In genomic region chr10:81411471-81412400, GRCm38 (mm10) we compare ENCODE assay signal across 8 mouse cellular contexts. TPM values are rescaled to one million over a fixed set of nuclear protein-coding genes. Genes with fewer than 3 reads are reported as not detected.
DNase-seq lines count a peak whose midpoint lies in the region; ATAC-seq lines count a peak whose summit lies in the region.

No protein-coding gene starts in this region.

- H3K27me3 ChIP-seq in forebrain, embryonic 11.5 days (ENCODE audit: control insufficient read depth, insufficient read depth, low read length): peaks cover 19% of the 10 kb centered on the region

- no peak overlapping the region for H3K4me3 ChIP-seq in forebrain, embryonic 11.5 days (ENCODE audit: low read depth, low read length)

- H3K9ac ChIP-seq in forebrain, embryonic 11.5 days (ENCODE audit: low read length): no peak overlapping the region; the same call in 1 of the 2 replicates

- intact Hi-C loops in heart, postnatal 14 days (cut with DNase I): loop anchor here (2.0 kb wide), 1 partner anchor 13 kb away; no protein-coding TSS in a partner anchor

- no peaks in the 10 kb centered on the region for H3K36me3 ChIP-seq in forebrain, embryonic 11.5 days (ENCODE audit: control insufficient read depth, insufficient read depth, low read length)

- no peaks in the 10 kb centered on the region for H3K9me3 ChIP-seq in forebrain, embryonic 11.5 days (ENCODE audit: control insufficient read depth, low read length)

- H3K4me2 ChIP-seq in forebrain, embryonic 11.5 days (ENCODE audit: low read depth, low read length, severe bottlenecking): no peak overlapping the region

- WGBS in forebrain, embryonic 11.5 days: 81% methylated on average over 18 of the region's 18 CpGs

- H3K27ac ChIP-seq in forebrain, embryonic 11.5 days (ENCODE audit: low read depth, low read length): peak overlapping the region; percentile 6; the same call in 1 of the 2 replicates

- peaks cover 35% of the 10 kb centered on the region for H3K4me1 ChIP-seq in forebrain, embryonic 11.5 days (replicated peaks; ENCODE audit: control insufficient read depth, insufficient read depth, low read length)

- ATAC-seq in forebrain, embryonic 11.5 days (replicated peaks; ENCODE audit: low FRiP score): no peak

- DNase-seq in urinary bladder, adult 2 months (ENCODE audit: low spot score): peak; percentile 64
- no peak for DNase-seq in urinary bladder, postnatal 10 days (ENCODE audit: low spot score)
- no peak for DNase-seq in forebrain, embryonic 11.5 days (ENCODE audit: low spot score)
- peak; percentile 94 for DNase-seq in heart, postnatal 14 days
- peak; percentile 77 to 86 for DNase-seq in kidney, postnatal 4 days
- peak; percentile 80 for DNase-seq in lung, postnatal 14 days
- DNase-seq in skeletal muscle tissue, adult 2 months (ENCODE audit: low read depth, low spot score): peak; percentile 98
- no peak for DNase-seq in natural killer cell, adult 2 months (ENCODE audit: low spot score in 2 of 2)

RNA-seq across cellular contexts. Expression of gene Smim24, which starts 18.9 kb away (rescaled TPM):
- 5.0 and 6.9 TPM in 2 replicates for polyA plus RNA-seq in urinary bladder, adult 2 months (2012; rRNA removed)
- polyA plus RNA-seq in forebrain, embryonic 11.5 days (2014; fragmentation: Nextera tagmentation; extraction: Ambion mirVana): 2.8 and 3.3 TPM in 2 replicates
- total RNA-seq in heart, postnatal 14 days (2021): 1 to 10 TPM; 1.9 to 2.0 TPM

RNA-seq across cellular contexts. Expression of gene Gm48552, which starts 22.9 kb away (rescaled TPM):
- 2.7 and 3.6 TPM in 2 replicates for polyA plus RNA-seq in urinary bladder, adult 2 months (2012; rRNA removed)
- polyA plus RNA-seq in forebrain, embryonic 11.5 days (2014; fragmentation: Nextera tagmentation; extraction: Ambion mirVana): 1.1 and 3.0 TPM in 2 replicates
- under 1 TPM; 0.65 to 0.83 TPM for total RNA-seq in heart, postnatal 14 days (2021)

RNA-seq across cellular contexts. Expression of gene Gm48551, which starts 27.5 kb away (rescaled TPM):
- 3.6 and 3.8 TPM in 2 replicates for polyA plus RNA-seq in urinary bladder, adult 2 months (2012; rRNA removed)
- 3.0 and 3.5 TPM in 2 replicates for polyA plus RNA-seq in forebrain, embryonic 11.5 days (2014; fragmentation: Nextera tagmentation; extraction: Ambion mirVana)
- total RNA-seq in heart, postnatal 14 days (2021): under 1 TPM; 0.51 to 0.84 TPM

RNA-seq across cellular contexts. Expression of gene Dohh, which starts 27.5 kb away (rescaled TPM):
- 42.9 and 47.4 TPM in 2 replicates for polyA plus RNA-seq in urinary bladder, adult 2 months (2012; rRNA removed)
- polyA plus RNA-seq in forebrain, embryonic 11.5 days (2014; fragmentation: Nextera tagmentation; extraction: Ambion mirVana): 61.0 and 66.3 TPM in 2 replicates
- total RNA-seq in heart, postnatal 14 days (2021): 10 to 100 TPM; 47.6 to 55.3 TPM

RNA-seq across cellular contexts. Expression of gene Fzr1, which starts 33.4 kb away (rescaled TPM):
- polyA plus RNA-seq in urinary bladder, adult 2 months (2012; rRNA removed): 34.1 and 34.4 TPM in 2 replicates
- polyA plus RNA-seq in forebrain, embryonic 11.5 days (2014; fragmentation: Nextera tagmentation; extraction: Ambion mirVana): 132 and 144 TPM in 2 replicates
- total RNA-seq in heart, postnatal 14 days (2021): 10 to 100 TPM; 30.5 to 32.7 TPM

Comparison
In these comparisons a context has a peak if more than half of its experiments do, and no peak if none do; other contexts are left out.
1. DNase-seq: peak in urinary bladder, adult 2 months (single experiment), heart, postnatal 14 days (2 of 2), kidney, postnatal 4 days (2 of 2), lung, postnatal 14 days (single experiment) and skeletal muscle tissue, adult 2 months (single experiment); none in urinary bladder, postnatal 10 days (single experiment), forebrain, embryonic 11.5 days (single experiment) and natural killer cell, adult 2 months (0 of 2).